Comparison of ENCODE assay signal across 19 mouse cellular contexts in the genomic region with DNA sequence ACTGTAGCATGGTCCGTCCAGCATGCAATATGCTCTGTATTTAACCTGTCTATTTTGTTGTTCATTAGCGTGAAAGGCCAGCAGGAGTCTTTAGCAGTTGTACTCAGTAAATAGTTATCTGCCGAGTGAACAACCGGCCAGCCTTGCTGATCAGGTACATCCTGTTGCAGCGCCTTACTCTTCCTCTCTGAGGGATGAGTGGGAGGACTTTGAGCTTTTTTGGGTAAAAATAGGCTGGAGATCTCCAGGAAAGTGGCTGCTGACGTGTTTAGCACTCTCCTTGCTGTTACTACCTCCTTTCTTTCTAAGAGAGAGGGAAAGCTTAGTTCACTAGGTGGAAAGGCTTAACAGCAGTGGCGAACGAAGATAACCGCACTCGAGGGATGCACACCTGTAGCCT. TPM values are rescaled to one million over a fixed set of nuclear protein-coding genes. Genes with fewer than 3 reads are reported as not detected.
DNase-seq lines count a peak whose midpoint lies in the region; ATAC-seq lines count a peak whose summit lies in the region.
"Had no signal": no experiment of that assay in that cellular context is flagged by ENCODE, and none has a peak within 500 bp of the region (broad histone marks: within the 10 kb centered on the region; RNA-seq: fewer than 3 reads in every experiment).

No protein-coding gene starts in this region.

- no peak for ATAC-seq in heart, embryonic 15.5 days (replicated peaks; ENCODE audit: insufficient number of reproducible peaks, insufficient read depth, low FRiP score, low read depth)
- no peak for ATAC-seq in stomach, embryonic 16.5 days (ENCODE audit: insufficient read depth, low FRiP score)
- no peak for ATAC-seq in monocyte, adult 5-6 weeks (replicated peaks; ENCODE audit: insufficient number of reproducible peaks, low FRiP score, low TSS enrichment, poor library complexity, severe bottlenecking)
- ATAC-seq: midbrain, embryonic 13.5 days had no signal

- H3K4me1 ChIP-seq in heart, embryonic 15.5 days (replicated peaks) = peaks cover 40% of the 10 kb centered on the region
- peaks cover 11% of the 10 kb centered on the region for H3K4me1 ChIP-seq in stomach, embryonic 16.5 days (ENCODE audit: control insufficient read depth, insufficient read depth, low read length)

- H3K4me2 ChIP-seq in heart, embryonic 15.5 days = peak overlapping the region; percentile 37; the same call in 1 of the 2 replicates
- H3K4me2 ChIP-seq in stomach, embryonic 16.5 days (ENCODE audit: low read depth, low read length) = no peak overlapping the region
- H3K4me2 ChIP-seq: forebrain, embryonic 12.5 days; midbrain, embryonic 13.5 days; neural tube, embryonic 15.5 days had no signal

- WGBS in heart, embryonic 15.5 days = 56% methylated on average over 10 of the region's 10 CpGs
- 83% methylated on average over 10 of the region's 10 CpGs for WGBS in stomach, embryonic 16.5 days

- no peaks in the 10 kb centered on the region for H3K9me3 ChIP-seq in heart, embryonic 15.5 days (replicated peaks)
- no peaks in the 10 kb centered on the region for H3K9me3 ChIP-seq in stomach, embryonic 16.5 days (replicated peaks; ENCODE audit: control insufficient read depth, low read length)
- H3K9me3 ChIP-seq: forebrain, embryonic 12.5 days; midbrain, embryonic 13.5 days; neural tube, embryonic 15.5 days had no signal

- no peaks in the 10 kb centered on the region; the same call in 1 of the 2 replicates for H3K36me3 ChIP-seq in heart, embryonic 15.5 days
- H3K36me3 ChIP-seq in stomach, embryonic 16.5 days (ENCODE audit: control insufficient read depth, insufficient read depth, low read length) = peaks cover 4% of the 10 kb centered on the region; the same call in 1 of the 2 replicates
- H3K36me3 ChIP-seq: neural tube, embryonic 15.5 days had no signal

- DNase-seq in frontal cortex, postnatal 36 days (ENCODE audit: low spot score in 2 of 2) = peak; percentile 48 to 59
- DNase-seq in frontal cortex, postnatal 14 days (ENCODE audit: low spot score in 2 of 2) = no peak
- no peak for DNase-seq in heart, adult 8-10 months (ENCODE audit: low spot score)
- DNase-seq in right cerebral cortex, adult 18-20 months = peak; percentile 74
- DNase-seq in right cerebral cortex, postnatal 14 days = no peak
- DNase-seq: cerebellum, adult 11 months; cerebellum, postnatal 14 days; kidney, adult 18-20 months; kidney, postnatal 14 days; layer of hippocampus, adult 9-11 months; retina, postnatal 1 day had no signal

- H3K27ac ChIP-seq in heart, embryonic 15.5 days = peak overlapping the region; percentile 97
- peak overlapping the region; percentile 83; the same call in 1 of the 2 replicates for H3K27ac ChIP-seq in stomach, embryonic 16.5 days (ENCODE audit: low read length)
- H3K27ac ChIP-seq: forebrain, embryonic 12.5 days; midbrain, embryonic 13.5 days; neural tube, embryonic 15.5 days had no signal

- H3K4me3 ChIP-seq in heart, embryonic 15.5 days = no peak overlapping the region
- no peak overlapping the region for H3K4me3 ChIP-seq in stomach, embryonic 16.5 days (replicated peaks; ENCODE audit: low read length)
- H3K4me3 ChIP-seq: forebrain, embryonic 12.5 days; midbrain, embryonic 13.5 days; myocyte; neural tube, embryonic 15.5 days had no signal

- no peak overlapping the region for H3K9ac ChIP-seq in heart, embryonic 15.5 days
- H3K9ac ChIP-seq in stomach, embryonic 16.5 days (ENCODE audit: low read length) = no peak overlapping the region
- H3K9ac ChIP-seq: forebrain, embryonic 12.5 days; midbrain, embryonic 13.5 days; neural tube, embryonic 15.5 days had no signal

- no peaks in the 10 kb centered on the region for H3K27me3 ChIP-seq in heart, embryonic 15.5 days
- H3K27me3 ChIP-seq in stomach, embryonic 16.5 days (ENCODE audit: control insufficient read depth, insufficient read depth, low read length) = no peaks in the 10 kb centered on the region
- H3K27me3 ChIP-seq: forebrain, embryonic 12.5 days; midbrain, embryonic 13.5 days; neural tube, embryonic 15.5 days had no signal

RNA-seq across cellular contexts. Expression of a gene that starts 6.9 kb away (rescaled TPM):
- 7.3 and 7.9 TPM in 2 replicates for polyA plus RNA-seq in heart, embryonic 15.5 days (2015; fragmentation: Nextera tagmentation; extraction: Ambion mirVana)
- total RNA-seq in heart, adult 8-10 months (2022) = under 1 TPM in 1 of 4 experiments, not detected in 3; 0.20 TPM
- polyA plus RNA-seq in stomach, embryonic 16.5 days (2015; fragmentation: Nextera tagmentation; extraction: Ambion mirVana) = 10.0 and 11.8 TPM in 2 replicates
- total RNA-seq in monocyte, adult 5-6 weeks (2017) = not detected in 3 replicates
- total RNA-seq: gastrocnemius, adult 18-20 months had no signal

RNA-seq across cellular contexts. Expression of a gene that starts 17.5 kb away (rescaled TPM):
- polyA plus RNA-seq in heart, embryonic 15.5 days (2015; fragmentation: Nextera tagmentation; extraction: Ambion mirVana) = 147 and 152 TPM in 2 replicates
- 100 to 1,000 TPM; 182 to 213 (median 198) TPM for total RNA-seq in heart, adult 8-10 months (2022)
- polyA plus RNA-seq in stomach, embryonic 16.5 days (2015; fragmentation: Nextera tagmentation; extraction: Ambion mirVana) = 89.1 and 95.1 TPM in 2 replicates
- 35.4 to 39.0 TPM (median 37.6 TPM) in 3 replicates for total RNA-seq in monocyte, adult 5-6 weeks (2017)

RNA-seq across cellular contexts. Expression of a gene that starts 21.2 kb away (rescaled TPM):
- polyA plus RNA-seq in heart, embryonic 15.5 days (2015; fragmentation: Nextera tagmentation; extraction: Ambion mirVana) = 11.7 and 11.9 TPM in 2 replicates
- total RNA-seq in heart, adult 8-10 months (2022) = 10 to 100 TPM; 15.8 to 28.8 (median 20.2) TPM
- 11.7 and 12.0 TPM in 2 replicates for polyA plus RNA-seq in stomach, embryonic 16.5 days (2015; fragmentation: Nextera tagmentation; extraction: Ambion mirVana)
- total RNA-seq in monocyte, adult 5-6 weeks (2017) = 2.3 to 9.8 TPM (median 5.0 TPM) in 3 replicates

RNA-seq across cellular contexts. Expression of a gene that starts 34.2 kb away (rescaled TPM):
- polyA plus RNA-seq in heart, embryonic 15.5 days (2015; fragmentation: Nextera tagmentation; extraction: Ambion mirVana) = 30.8 and 42.0 TPM in 2 replicates
- 10 to 100 TPM; 17.1 to 20.4 (median 19.4) TPM for total RNA-seq in heart, adult 8-10 months (2022)
- polyA plus RNA-seq in stomach, embryonic 16.5 days (2015; fragmentation: Nextera tagmentation; extraction: Ambion mirVana) = 7.9 and 8.0 TPM in 2 replicates
- 13.0 to 27.3 TPM (median 15.4 TPM) in 3 replicates for total RNA-seq in monocyte, adult 5-6 weeks (2017)

RNA-seq across cellular contexts. Expression of a gene that starts 49.6 kb away (rescaled TPM):
- polyA plus RNA-seq in heart, embryonic 15.5 days (2015; fragmentation: Nextera tagmentation; extraction: Ambion mirVana) = 947 and 956 TPM in 2 replicates
- 10 to 100 TPM; 20.8 to 26.2 (median 22.0) TPM for total RNA-seq in heart, adult 8-10 months (2022)
- polyA plus RNA-seq in stomach, embryonic 16.5 days (2015; fragmentation: Nextera tagmentation; extraction: Ambion mirVana) = 1,080 and 1,153 TPM in 2 replicates
- 17.1 to 48.5 TPM (median 25.0 TPM) in 3 replicates for total RNA-seq in monocyte, adult 5-6 weeks (2017)

Comparison
In these comparisons a context has a peak if more than half of its experiments do, and no peak if none do; other contexts are left out.
1. DNase-seq: peak in frontal cortex, postnatal 36 days (2 of 2) and right cerebral cortex, adult 18-20 months (single experiment); none in frontal cortex, postnatal 14 days (0 of 2), heart, adult 8-10 months (single experiment) and right cerebral cortex, postnatal 14 days (single experiment).